Mouse (Mus musculus) gastrocnemius, adult 18-20 months (tissue): ENCODE measurements at regions not wholly inside any gene's neighbourhood (a gene's known extent, or its start where the extent isn't known, plus 50 kb on each side); places are given as distances from the start of the nearest gene placed in this dataset.

Experiments used
- DNase-seq: peaks from one replicate; pipeline ENCODE4 v3.0.0; 2021; ENCODE audit warnings: low spot score

DNA sequence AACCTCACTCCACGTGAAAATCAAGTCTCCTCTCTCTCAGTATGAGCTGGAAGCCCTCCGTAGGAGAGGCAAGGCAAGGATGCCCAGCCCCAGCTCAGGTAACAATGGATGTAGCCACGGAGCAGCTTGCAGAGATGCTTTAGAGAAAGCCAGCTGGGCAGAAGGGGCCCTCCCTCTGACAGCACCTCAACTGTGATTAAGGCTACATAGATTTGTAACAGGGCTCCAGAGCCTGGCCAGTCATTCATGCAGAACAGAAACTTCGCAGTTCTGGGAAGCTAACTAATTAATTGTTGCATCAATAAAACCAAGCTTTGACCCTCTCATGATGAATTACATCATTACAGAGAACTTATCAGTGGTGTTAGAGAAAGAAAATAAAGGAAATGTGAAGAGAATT lies 480.8 kb downstream of the Grin2a start:
- no peak for DNase-seq
